Mouse (Mus musculus) hindbrain, embryonic 14.5 days (tissue): ENCODE results near the gene Piezo1. TPM values are rescaled to one million over a fixed set of nuclear protein-coding genes. Genes with fewer than 3 reads are reported as not detected.
"Not testable (repeated sequence)": the region's sequence is repeated elsewhere in the genome, so short reads cannot be mapped to it uniquely, and the experiment has no call there.

ENCODE experiments used
- ATAC-seq: fragments of 200-750 bp; cut with Nextera tagmentation; 2 replicates; pipeline ENCODE4 v1.8.0; 2017; ENCODE audit warnings: moderate number of reproducible peaks, mild to moderate bottlenecking, moderate TSS enrichment, moderate library complexity; ENCODE audit not compliant: low FRiP score
- DNase-seq: peaks from one replicate; pipeline ENCODE4 v3.0.0-alpha.2; 2015; ENCODE audit warnings: low spot score
- H3K27ac ChIP-seq: fragments of 300-500 bp; sonication (generic); 2 replicates; pipeline ENCODE4 v1.5.1; 2014; ENCODE audit warnings: mild to moderate bottlenecking, moderate library complexity
- H3K27me3 ChIP-seq: fragments of 300-500 bp; sonication (generic); 2 replicates; pipeline ENCODE4 v1.6.1; 2014; ENCODE audit warnings: mild to moderate bottlenecking, low read length, mixed read lengths; ENCODE audit not compliant: control insufficient read depth, insufficient read depth
- H3K36me3 ChIP-seq: fragments of 300-500 bp; sonication (generic); replicated peaks from 2 replicates; pipeline ENCODE4 v1.6.1; 2014; ENCODE audit not compliant: control insufficient read depth, insufficient read depth
- H3K4me1 ChIP-seq: fragments of 300-500 bp; sonication (generic); replicated peaks from 2 replicates; pipeline ENCODE4 v1.6.1; 2014; ENCODE audit warnings: antibody characterized with exemption, low read length, mixed read lengths; ENCODE audit not compliant: control insufficient read depth, insufficient read depth
- H3K4me2 ChIP-seq: fragments of 300-500 bp; sonication (generic); replicated peaks from 2 replicates; pipeline ENCODE4 v1.6.1; 2014; ENCODE audit warnings: mild to moderate bottlenecking, moderate library complexity
- H3K4me3 ChIP-seq: fragments of 300-500 bp; sonication (generic); replicated peaks from 2 replicates; pipeline ENCODE4 v1.5.1; 2014; ENCODE audit warnings: mild to moderate bottlenecking, low read length
- H3K9ac ChIP-seq: fragments of 300-500 bp; sonication (generic); 2 replicates; pipeline ENCODE4 v1.6.1; 2014
- H3K9me3 ChIP-seq: fragments of 300-500 bp; sonication (generic); 2 replicates; pipeline ENCODE4 v1.6.1; 2016; ENCODE audit warnings: low read length; ENCODE audit not compliant: control insufficient read depth
- WGBS: fragments of 180-500 bp; shearing (Covaris S2); extraction: QIAGEN DNeasy Blood & Tissue Kit; methylation state at CpG from one replicate; pipeline ENCODE4 v1.1.7; 2014; 5-methylcytosine and 5-hydroxymethylcytosine counted together
- polyA plus RNA-seq: library from polyadenylated mRNA; unstranded; fragments of >200 nt; fragmentation: Nextera tagmentation; extraction: Ambion mirVana; gene quantifications from 2 replicates; pipeline ENCODE4 v1.2.1, GENCODE M21; 2014

The Piezo1 gene
- polyA plus RNA-seq, 1 experiment from 2014 or later, result 3.1 TPM

- not testable (repeated sequence) for DNase-seq, H3K9me3 ChIP-seq, H3K27ac ChIP-seq, H3K27me3 ChIP-seq, H3K9ac ChIP-seq, H3K4me2 ChIP-seq, ATAC-seq, H3K4me3 ChIP-seq
- Histone ChIP-seq H3K4me1 (peaks cover 33% of the 10 kb centered on the region), H3K36me3 (peaks cover 11% of the 10 kb centered on the region; the same call in 1 of the 2 replicates)
- 28% methylated on average over 4 of the region's 4 CpGs for WGBS
Measured at GRCm38 (mm10) chr8:122573176-122573575, 22.0 kb upstream of the Piezo1 start.

- H3K4me3 ChIP-seq, result no peak overlapping the region
- H3K9ac ChIP-seq, result no peak overlapping the region
- no peaks in the 10 kb centered on the region for H3K9me3 ChIP-seq
- no peak overlapping the region for H3K27ac ChIP-seq
- peaks cover 33% of the 10 kb centered on the region for H3K4me1 ChIP-seq
- no peak for ATAC-seq
- 92% methylated on average over 3 of the region's 3 CpGs for WGBS
- DNase-seq, result no peak
- H3K4me2 ChIP-seq, result no peak overlapping the region
- no peaks in the 10 kb centered on the region for H3K27me3 ChIP-seq
- peaks cover 11% of the 10 kb centered on the region; the same call in 1 of the 2 replicates for H3K36me3 ChIP-seq
Measured at GRCm38 (mm10) chr8:122572751-122573150, 21.6 kb upstream of the Piezo1 start.

GRCm38 (mm10) chr8:122571750-122572267 lies 20.7 kb upstream of the Piezo1 start:
- Histone ChIP-seq H3K4me1 (peaks cover 34% of the 10 kb centered on the region), H3K27me3 (no peaks in the 10 kb centered on the region), H3K27ac (no peak overlapping the region), H3K4me2 (no peak overlapping the region), H3K9me3 (no peaks in the 10 kb centered on the region), H3K4me3 (no peak overlapping the region), H3K9ac (no peak overlapping the region), H3K36me3 (peaks cover 11% of the 10 kb centered on the region; the same call in 1 of the 2 replicates)
- no peak for DNase-seq
- no peak for ATAC-seq
- 89% methylated on average over 17 of the region's 17 CpGs for WGBS

GRCm38 (mm10) chr8:122571153-122571552 lies 20.0 kb upstream of the Piezo1 start:
- no peak overlapping the region for H3K4me2 ChIP-seq
- peaks cover 11% of the 10 kb centered on the region; the same call in 1 of the 2 replicates for H3K36me3 ChIP-seq
- no peak for ATAC-seq
- peaks cover 39% of the 10 kb centered on the region for H3K4me1 ChIP-seq
- 93% methylated on average over 11 of the region's 11 CpGs for WGBS
- DNase-seq, result no peak
- H3K27ac ChIP-seq, result no peak overlapping the region
- H3K9ac ChIP-seq, result no peak overlapping the region
- H3K4me3 ChIP-seq, result no peak overlapping the region
- H3K9me3 ChIP-seq, result no peaks in the 10 kb centered on the region
- H3K27me3 ChIP-seq, result no peaks in the 10 kb centered on the region

GRCm38 (mm10) chr8:122569996-122570395 lies 18.9 kb upstream of the Piezo1 start:
- H3K4me1 ChIP-seq, result peaks cover 28% of the 10 kb centered on the region
- no peak overlapping the region for H3K27ac ChIP-seq
- H3K4me3 ChIP-seq, result no peak overlapping the region
- H3K27me3 ChIP-seq, result no peaks in the 10 kb centered on the region
- DNase-seq (no peak), ATAC-seq (no peak)
- no peak overlapping the region for H3K4me2 ChIP-seq
- H3K9me3 ChIP-seq, result no peaks in the 10 kb centered on the region
- no peak overlapping the region for H3K9ac ChIP-seq
- WGBS, result 93% methylated on average over 16 of the region's 16 CpGs
- H3K36me3 ChIP-seq, result peaks cover 11% of the 10 kb centered on the region; the same call in 1 of the 2 replicates

- no peak for ATAC-seq
- WGBS, result 62% methylated on average over 9 of the region's 9 CpGs
- peak overlapping the region; percentile 73; the same call in 1 of the 2 replicates for H3K9ac ChIP-seq
Measured at GRCm38 (mm10) chr8:122569329-122569728, 18.2 kb upstream of the Piezo1 start.

GRCm38 (mm10) chr8:122568881-122569309 lies 17.8 kb upstream of the Piezo1 start:
- Histone ChIP-seq H3K4me3 (peak overlapping the region; percentile 80), H3K4me1 (peaks cover 22% of the 10 kb centered on the region), H3K36me3 (peaks cover 11% of the 10 kb centered on the region; the same call in 1 of the 2 replicates), H3K27me3 (no peaks in the 10 kb centered on the region), H3K4me2 (peak overlapping the region; percentile 87), H3K9me3 (no peaks in the 10 kb centered on the region), H3K9ac (peak overlapping the region; percentile 73), H3K27ac (no peak overlapping the region)
- DNase-seq (no peak), ATAC-seq (no peak)
- 12% methylated on average over 10 of the region's 10 CpGs for WGBS

More at GRCm38 (mm10) chr8:122569329-122569728, 18.2 kb upstream of the Piezo1 start:
- Histone ChIP-seq H3K27me3 (no peaks in the 10 kb centered on the region), H3K9me3 (no peaks in the 10 kb centered on the region), H3K4me1 (peaks cover 22% of the 10 kb centered on the region), H3K4me3 (peak overlapping the region; percentile 80; the same call in 1 of the 2 replicates), H3K36me3 (peaks cover 11% of the 10 kb centered on the region; the same call in 1 of the 2 replicates), H3K4me2 (peak overlapping the region; percentile 87), H3K27ac (no peak overlapping the region)
- DNase-seq, result no peak

- DNase-seq (no peak), ATAC-seq (peak; percentile 53)
- H3K9me3 ChIP-seq, result no peaks in the 10 kb centered on the region
- peak overlapping the region; percentile 80 for H3K4me3 ChIP-seq
- H3K9ac ChIP-seq, result peak overlapping the region; percentile 73
- peaks cover 11% of the 10 kb centered on the region; the same call in 1 of the 2 replicates for H3K36me3 ChIP-seq
- peaks cover 22% of the 10 kb centered on the region for H3K4me1 ChIP-seq
- peak overlapping the region; percentile 87 for H3K4me2 ChIP-seq
- peak overlapping the region; percentile 27; the same call in 1 of the 2 replicates for H3K27ac ChIP-seq
- under 1% methylated on average over 34 of the region's 34 CpGs for WGBS
- no peaks in the 10 kb centered on the region for H3K27me3 ChIP-seq
Measured at GRCm38 (mm10) chr8:122568109-122568504, 17.0 kb upstream of the Piezo1 start.

GRCm38 (mm10) chr8:122567361-122568108 lies 16.4 kb upstream of the Piezo1 start, which contains the start of gene Cdt1:
Gene Cdt1 (plus strand): TSS chr8:122568015.
- H3K27ac ChIP-seq, result peak within 1 kb of the TSS; percentile 89
- no peaks in the 10 kb centered on the region for H3K9me3 ChIP-seq
- H3K9ac ChIP-seq, result peak within 1 kb of the TSS; percentile 73
- H3K4me3 ChIP-seq, result peak within 1 kb of the TSS; percentile 80
- WGBS, result under 1% methylated on average over 62 of the region's 62 CpGs
- DNase-seq, result peak; percentile 96
- H3K4me2 ChIP-seq, result peak within 1 kb of the TSS; percentile 87
- peaks cover 22% of the 10 kb centered on the region for H3K4me1 ChIP-seq
- no peaks in the 10 kb centered on the region for H3K27me3 ChIP-seq
- peak; percentile 96 for ATAC-seq
- peaks cover 11% of the 10 kb centered on the region; the same call in 1 of the 2 replicates for H3K36me3 ChIP-seq
